Mouse (Mus musculus) kidney, adult 2 months (tissue): ENCODE measurements around the gene Spin4.
A peak's percentile ranks its signal among the peaks of the same experiment; 100 is the strongest.

Experiments
- CTCF ChIP-seq: fragments of 200-500 bp; conservative IDR thresholded peaks from 2 replicates; pipeline ENCODE4 v1.5.1; 2011; ENCODE audit warnings: low read depth, mild to moderate bottlenecking, control low read depth, low read length, moderate library complexity, mixed read lengths; ENCODE audit not compliant: insufficient read depth, insufficient read length
- POLR2A ChIP-seq: fragments of 200-500 bp; IDR thresholded peaks from one replicate; pipeline ENCODE4 v1.6.1; 2011; ENCODE audit warnings: low read depth, low read length, control low read depth

- TF ChIP-seq CTCF = no peak
- peak; percentile 70 for TF ChIP-seq POLR2A
Observed at GRCm38 (mm10) chrX:95026361-95026892, at the start of gene Spin4.
